Mouse (Mus musculus) adrenal gland, postnatal 4 days (tissue): ENCODE measurements around the gene Rinl. TPM values are rescaled to one million over a fixed set of nuclear protein-coding genes. Genes with fewer than 3 reads are reported as not detected.

Source experiments
- DNase-seq, 2 experiments: peaks; one replicate each; pipeline ENCODE4 v3.0.0; 2021 to 2022; ENCODE audit warnings: low spot score in 2 of 2, mixed read lengths in 2 of 2
- long read RNA-seq, 2 experiments: library from polyadenylated mRNA; stranded (forward); transcript quantifications; one replicate each; pipeline ENCODE4 v2.0.0; 2021
- total RNA-seq, 2 experiments: library from RNA; stranded (reverse); gene quantifications; 2 replicates each; pipeline ENCODE4 v1.2.3; 2021

Gene Rinl
- total RNA-seq: 1 to 10 TPM; 2.2 to 4.2 TPM
- long read RNA-seq, experiment 1, partial matches to known transcripts: 0 of 4 reads
- long read RNA-seq, experiment 1, other reads (novel, unspliced or antisense): 4 of 4 reads
- long read RNA-seq, experiment 2, partial matches to known transcripts: 2 of 2 reads
- long read RNA-seq, experiment 2, other reads (novel, unspliced or antisense): 0 of 2 reads

- DNase-seq: no peak
These were observed at the start of gene Rinl for GRCm38 (mm10) chr7:28788307-28789195. TSS of gene Rinl (plus strand) at chr7:28788969.

- no peak for DNase-seq
These were observed 48.9 kb upstream of the Rinl start for GRCm38 (mm10) chr7:28739829-28740228.

- DNase-seq: no peak
These were observed 47.8 kb upstream of the Rinl start for GRCm38 (mm10) chr7:28740949-28741348.

GRCm38 (mm10) chr7:28741368-28741708 is 47.4 kb upstream of the Rinl start:
- no peak for DNase-seq

- peak; percentile 84 to 86 for DNase-seq
These were observed 46.9 kb upstream of the Rinl start, which contains the start of the genes Mrps12 and Sars2 for GRCm38 (mm10) chr7:28741709-28742438. TSS of gene Mrps12 (minus strand) at chr7:28741820. TSS of gene Sars2 (plus strand) at chr7:28741992.

- DNase-seq: no peak
These were observed 38.8 kb upstream of the Rinl start for GRCm38 (mm10) chr7:28749935-28750334.

GRCm38 (mm10) chr7:28756079-28756478 is 32.7 kb upstream of the Rinl start, which contains the start of gene Ccer2:
TSS of gene Ccer2 (plus strand) at chr7:28756174.
- DNase-seq: no peak

- no peak for DNase-seq
These were observed 30.1 kb upstream of the Rinl start for GRCm38 (mm10) chr7:28758623-28759022.

GRCm38 (mm10) chr7:28761907-28762306 is 26.9 kb upstream of the Rinl start:
- no peak for DNase-seq

GRCm38 (mm10) chr7:28765211-28765610 is 23.6 kb upstream of the Rinl start:
- DNase-seq: no peak

- DNase-seq: peak; percentile 80 to 95
These were observed 22.4 kb upstream of the Rinl start, which contains the start of gene Sirt2 for GRCm38 (mm10) chr7:28766173-28766879. TSS of gene Sirt2 (plus strand) at chr7:28766735.

- no peak for DNase-seq
These were observed 21.9 kb upstream of the Rinl start for GRCm38 (mm10) chr7:28766910-28767309.

GRCm38 (mm10) chr7:28767462-28767965 is 21.3 kb upstream of the Rinl start, which contains the start of gene Nfkbib:
TSS of gene Nfkbib (minus strand) at chr7:28767512.
- no peak for DNase-seq

GRCm38 (mm10) chr7:28769414-28769958 is 19.3 kb upstream of the Rinl start:
- no peak for DNase-seq

GRCm38 (mm10) chr7:28770309-28770708 is 18.5 kb upstream of the Rinl start:
- no peak for DNase-seq

GRCm38 (mm10) chr7:28771867-28772266 is 16.9 kb upstream of the Rinl start:
- DNase-seq: no peak

- DNase-seq: no peak
These were observed 15.6 kb upstream of the Rinl start for GRCm38 (mm10) chr7:28773163-28773562.

GRCm38 (mm10) chr7:28774164-28774563 is 14.6 kb upstream of the Rinl start:
- DNase-seq: no peak

GRCm38 (mm10) chr7:28775129-28775528 is 13.6 kb upstream of the Rinl start:
- DNase-seq: no peak

- no peak for DNase-seq
These were observed 9.9 kb upstream of the Rinl start for GRCm38 (mm10) chr7:28778825-28779224.
